Mouse (Mus musculus) B cell, adult 62 days (primary cell): Measurements from ENCODE around the gene Snrk. TPM values are rescaled to one million over a fixed set of nuclear protein-coding genes. Genes with fewer than 3 reads are reported as not detected.

Experiments
- total RNA-seq: library from RNA; stranded (reverse); gene quantifications from 4 replicates; pipeline ENCODE4 v1.2.4, GENCODE M21; 2023

The Snrk gene
- 68.6 to 77.2 TPM (median 74.4 TPM) in 4 replicates for total RNA-seq

GRCm38 (mm10) chr9:122117112-122117616 lies at the start of gene Snrk:
Gene Snrk, plus strand, starts transcription at chr9:122117266.

Other genes starting within 250 kb of the Snrk start
- gene Ackr2, start 218.9 kb upstream of the Snrk start, total RNA-seq, result 18.4 to 24.6 TPM (median 21.1 TPM) in 4 replicates
- not detected in 4 replicates for gene Cyp8b1, start 201.0 kb upstream of the Snrk start, total RNA-seq
- gene Fam198a, start 166.3 kb upstream of the Snrk start, total RNA-seq, result 0.91 to 1.9 TPM (median 1.2 TPM) in 4 replicates
- gene Pomgnt2, start 120.2 kb upstream of the Snrk start, total RNA-seq, result not detected in 4 replicates
- 17.2 to 23.7 TPM (median 23.4 TPM) in 4 replicates for gene Ano10, start 177.2 kb downstream of the Snrk start, total RNA-seq
- 21.2 to 28.9 TPM (median 27.1 TPM) in 4 replicates for gene Abhd5, start 234.3 kb downstream of the Snrk start, total RNA-seq